Mouse (Mus musculus): ENCODE data around the gene Fmo4. TPM values are rescaled to one million over a fixed set of nuclear protein-coding genes. Genes with fewer than 3 reads are reported as not detected.
"Not testable (repeated sequence)": the region's sequence is repeated elsewhere in the genome, so short reads cannot be mapped to it uniquely, and the experiment has no call there.

Fmo4 gene
- total RNA-seq, 2 experiments from 2014 or later: 0.55 TPM; not detected in 1

DNA sequence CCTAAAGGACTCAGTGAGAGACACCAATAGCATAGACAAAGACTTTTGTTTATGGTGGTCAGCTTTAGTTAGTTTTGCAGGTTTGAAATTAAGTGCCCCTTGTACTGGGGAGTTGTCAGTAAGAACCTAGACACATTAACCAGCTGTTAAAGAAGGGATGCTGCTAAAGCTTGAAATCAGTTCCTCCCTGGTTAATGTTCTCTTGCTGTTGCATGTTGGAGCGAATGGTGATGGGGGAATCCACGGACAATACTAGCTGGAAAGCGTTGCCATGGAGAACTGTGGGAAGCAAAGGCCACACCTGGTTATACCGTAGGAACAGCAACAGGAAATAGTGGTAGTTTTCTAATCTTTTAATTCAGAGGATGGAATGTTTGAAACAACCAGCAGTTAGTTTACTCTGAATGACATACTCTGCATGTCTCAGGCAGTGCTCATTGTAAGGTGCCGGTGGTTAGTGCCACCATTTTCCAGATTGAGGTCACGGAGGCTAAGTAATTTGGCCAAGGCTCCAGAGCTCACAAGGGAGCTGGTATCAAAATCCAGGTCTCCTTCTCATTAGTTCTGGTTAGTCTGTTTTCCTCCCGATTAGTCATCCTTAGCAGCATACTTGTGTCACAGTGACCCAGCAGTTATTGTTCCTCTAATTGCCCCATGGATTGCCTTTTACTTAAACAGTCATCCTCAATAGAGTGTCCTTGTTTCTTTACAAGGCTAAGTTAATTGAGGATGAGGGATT lies 21.3 kb downstream of the Fmo4 start:
- DNase-seq: no peak

DNA sequence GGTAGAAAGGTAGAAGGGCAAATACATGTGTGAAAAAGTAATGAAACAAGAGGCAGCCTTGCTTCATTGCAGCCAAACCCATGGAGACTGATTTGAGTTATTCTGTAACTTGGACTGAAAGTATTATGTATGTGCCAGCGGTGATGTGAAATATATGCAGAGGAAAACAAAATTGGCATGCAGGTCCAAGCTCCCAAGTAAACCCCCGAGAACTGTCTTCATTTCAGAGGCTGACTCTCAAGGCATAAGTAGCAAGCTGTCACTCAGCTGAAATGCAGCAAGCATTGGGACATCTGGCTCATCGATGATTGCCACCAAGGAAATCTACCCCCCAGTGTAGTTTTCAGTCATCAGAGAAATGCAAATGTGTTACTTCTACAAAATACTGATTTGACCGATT lies 28.6 kb downstream of the Fmo4 start:
- no peak for DNase-seq

DNA sequence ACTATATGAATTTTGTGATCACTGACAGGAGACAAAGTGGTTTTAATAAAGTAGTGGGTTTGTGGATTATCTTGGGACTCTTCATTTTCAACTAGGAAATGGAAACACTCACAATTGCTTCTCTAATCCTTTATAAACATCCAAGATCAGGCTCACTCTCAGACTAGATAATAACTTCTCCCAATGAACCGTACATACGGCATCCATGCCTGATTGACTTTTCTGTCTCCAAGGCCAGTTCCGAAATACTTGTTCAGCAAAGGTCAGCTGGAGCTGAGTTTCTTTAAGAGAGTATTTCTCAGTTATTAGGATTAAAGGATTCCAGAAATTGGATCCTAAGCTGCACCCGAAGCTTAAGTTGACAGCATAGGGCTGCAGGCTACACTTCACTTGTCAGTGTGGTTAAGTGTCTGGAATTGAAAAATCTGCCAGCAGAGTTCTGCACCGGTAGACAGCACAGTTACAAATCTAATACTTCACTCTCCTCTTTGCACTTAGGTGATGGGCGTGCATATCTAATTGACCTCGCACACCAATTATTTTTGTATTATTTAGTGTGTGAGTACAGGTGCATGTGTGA lies 30.0 kb downstream of the Fmo4 start:
- DNase-seq: no peak

DNA sequence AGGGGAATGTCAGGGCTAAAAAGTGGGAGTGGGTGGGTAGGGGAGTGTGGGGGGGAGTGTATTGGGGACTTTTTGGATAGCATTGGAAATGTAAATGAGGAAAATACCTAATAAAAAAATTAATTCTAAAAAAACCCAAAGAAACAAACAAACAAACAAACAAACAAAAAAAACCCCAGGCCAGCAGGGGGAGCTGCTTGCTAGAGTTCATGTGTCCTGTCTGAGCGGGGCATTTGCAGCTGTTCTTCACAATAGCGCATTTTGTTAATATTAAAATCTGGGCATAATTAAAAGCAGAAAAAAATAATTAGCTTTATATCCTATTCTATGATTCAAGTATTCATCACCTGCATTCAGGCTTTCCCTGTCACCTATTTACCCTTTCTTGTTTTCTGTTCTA lies 32.7 kb downstream of the Fmo4 start:
- not testable (repeated sequence) for DNase-seq

DNA sequence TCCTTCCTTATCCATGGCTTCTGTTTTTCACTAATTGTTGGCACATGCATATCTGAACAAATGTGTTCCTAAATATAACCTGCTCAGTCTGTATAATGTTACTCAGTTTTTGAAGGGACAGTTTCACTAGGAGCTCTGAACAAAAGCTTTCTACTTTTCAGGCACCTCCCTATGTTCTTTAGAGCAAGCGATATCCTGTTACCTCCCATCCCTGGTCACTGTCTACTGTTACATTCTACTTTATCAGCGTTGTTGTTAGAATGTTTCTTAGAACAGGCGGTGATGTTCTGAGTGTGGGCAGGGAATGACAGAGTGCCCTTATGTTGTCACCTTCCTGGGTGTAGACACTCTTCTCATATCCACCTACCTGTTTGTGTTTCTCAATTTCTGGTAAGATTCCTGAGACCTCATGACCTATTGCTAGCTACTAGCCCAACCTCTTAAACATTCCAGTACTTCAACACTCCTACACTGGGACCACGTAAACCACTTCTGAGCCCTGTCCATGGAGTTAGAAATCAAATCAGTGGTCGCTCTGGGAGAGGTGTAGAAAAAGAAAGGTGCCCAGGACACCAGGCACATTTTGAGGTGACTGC lies 35.7 kb downstream of the Fmo4 start:
- DNase-seq: no peak

DNA sequence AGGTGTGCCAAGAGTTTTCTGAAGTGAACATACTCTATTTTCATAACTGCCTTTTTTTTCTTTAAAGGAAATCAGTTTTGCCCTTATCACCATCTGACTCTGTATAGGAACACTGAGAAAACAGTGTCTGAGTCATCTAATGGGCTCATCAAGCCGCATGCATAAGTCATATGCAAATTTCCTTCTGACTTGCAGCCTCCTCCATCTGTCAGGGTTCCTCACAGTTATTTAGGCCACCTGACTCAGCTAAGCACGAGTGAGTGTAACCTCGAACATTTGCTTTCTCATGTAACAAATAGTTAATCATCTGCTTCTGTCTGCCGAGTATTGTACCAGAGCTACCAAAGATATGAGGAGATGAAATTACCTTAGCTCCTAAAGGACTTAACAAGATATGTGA lies 40.1 kb downstream of the Fmo4 start:
- no peak for DNase-seq

DNA sequence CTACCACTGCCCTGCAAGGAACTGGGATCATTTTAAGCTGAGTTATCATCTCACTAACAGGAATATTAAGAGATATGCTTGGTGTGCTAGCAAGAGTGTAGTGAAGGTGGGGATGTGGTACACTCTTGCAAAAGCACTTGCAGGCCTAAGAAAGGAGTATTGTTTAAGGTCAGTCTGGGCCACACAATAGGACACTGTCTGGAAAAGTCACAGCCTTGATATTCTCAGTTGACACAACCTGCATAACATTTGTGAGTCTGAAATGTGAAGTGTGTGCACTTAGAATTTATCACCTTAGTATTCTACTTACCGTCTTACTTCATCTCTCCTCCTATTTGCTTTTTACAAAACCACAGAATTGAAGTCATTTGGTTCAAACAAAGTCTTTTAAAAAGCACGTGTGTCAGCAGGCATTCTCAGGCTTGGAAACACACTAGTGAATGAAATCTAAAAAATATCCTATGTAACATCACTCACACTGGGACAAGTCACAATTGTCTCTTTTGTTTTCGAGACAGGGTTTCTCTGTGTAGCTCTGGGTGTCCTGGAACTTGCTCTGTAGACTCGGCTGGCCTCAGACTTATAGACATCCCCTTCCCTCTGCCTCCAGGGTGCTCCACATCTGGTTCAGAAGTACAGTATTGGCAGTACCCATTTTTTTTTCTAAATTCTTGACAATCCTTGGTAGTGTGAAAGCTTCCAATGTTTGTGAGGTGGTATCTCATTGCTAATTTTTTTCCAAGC lies 42.0 kb downstream of the Fmo4 start:
- no peak for DNase-seq

DNA sequence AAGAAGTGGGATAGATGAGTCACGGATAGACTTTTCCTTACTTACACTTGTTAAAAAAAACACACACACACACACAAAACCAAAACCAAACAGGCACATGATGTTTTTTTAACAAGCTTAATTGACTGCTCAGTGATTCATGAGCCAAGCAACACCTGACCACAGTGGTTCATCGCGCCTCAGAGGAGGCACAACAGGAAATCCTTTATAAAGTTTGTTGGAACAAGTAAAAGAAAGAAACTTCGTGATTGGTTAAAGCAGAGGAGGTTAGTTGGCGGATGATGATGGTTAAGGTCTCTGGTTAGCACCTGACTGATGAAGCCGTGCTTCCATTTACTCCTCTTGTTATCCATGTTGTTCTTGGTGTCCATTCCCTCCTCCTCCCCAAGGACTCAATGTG lies 61.8 kb downstream of the Fmo4 start:
- DNase-seq: no peak

DNA sequence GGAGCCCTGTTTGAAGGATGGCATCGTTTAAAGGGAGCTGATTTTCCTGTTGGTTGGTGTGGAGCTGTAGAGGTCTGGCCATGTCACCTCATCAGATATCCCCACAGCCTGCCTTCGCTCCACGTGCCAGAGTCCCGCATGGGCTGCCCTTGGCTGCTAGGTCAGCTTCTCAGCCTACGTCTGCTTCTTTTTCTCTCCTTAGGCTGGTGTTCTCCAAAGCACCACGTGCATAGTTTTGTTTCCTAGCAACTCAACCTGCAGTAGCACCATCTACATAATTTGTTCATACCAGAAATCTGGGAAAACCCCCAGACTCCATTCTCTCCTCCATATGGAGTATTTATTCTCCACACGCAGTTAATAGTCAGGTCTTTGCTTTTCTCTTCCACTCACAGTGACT lies 64.2 kb downstream of the Fmo4 start:
- DNase-seq: no peak

DNA sequence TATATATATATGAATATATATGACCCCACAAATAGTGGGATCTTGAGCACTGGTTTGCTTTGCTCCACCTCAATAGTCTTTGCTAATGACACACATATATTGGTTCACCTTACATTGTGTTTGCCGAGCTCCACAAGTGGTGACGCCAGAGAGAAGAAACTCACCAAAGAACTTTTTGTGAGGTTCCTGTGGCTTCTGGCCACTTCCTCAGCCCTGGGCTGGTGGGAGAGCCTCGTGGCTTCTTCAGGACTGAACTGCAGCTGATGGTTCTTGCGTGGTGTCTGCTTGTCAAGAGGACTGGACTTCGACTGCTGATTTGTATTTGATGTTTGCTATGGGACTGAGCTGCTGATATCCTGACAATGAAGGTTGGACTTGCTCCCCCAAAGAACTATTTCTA lies 65.0 kb downstream of the Fmo4 start:
- DNase-seq: no peak

Other genes with a start within 250 kb of the Fmo4 start
- 10 to 100 TPM; 18.2 to 18.8 TPM for gene Vamp4, start 243.5 kb downstream of the Fmo4 start, total RNA-seq (2021)
- under 1 TPM in 1 of 2 experiments, not detected in 1; 0.11 TPM for gene Myoc, start 174.8 kb downstream of the Fmo4 start, total RNA-seq (2021)
- not detected for gene Myocos, start 155.8 kb downstream of the Fmo4 start, total RNA-seq (2021)
- gene Prrc2c, start 73.4 kb downstream of the Fmo4 start, total RNA-seq (2021): 100 to 1,000 TPM; 137 to 144 TPM
- gene Fmo1, start 52.6 kb upstream of the Fmo4 start, total RNA-seq (2021): 10 to 100 TPM; 18.7 to 20.9 TPM
- 10 to 100 TPM in 1 of 2 experiments, 1 to 10 TPM in 1; 7.9 to 11.9 TPM for gene Fmo2, start 84.8 kb upstream of the Fmo4 start, total RNA-seq (2021)
- gene Fmo6, start 123.5 kb upstream of the Fmo4 start, total RNA-seq (2021): not detected
- gene Fmo3, start 170.6 kb upstream of the Fmo4 start, total RNA-seq (2021): not detected